Mouse (Mus musculus) G1E (cell line): Measurements from ENCODE around the gene 1810010D01Rik. TPM values are rescaled to one million over a fixed set of nuclear protein-coding genes. Genes with fewer than 3 reads are reported as not detected.

Experiments used
- ATAC-seq: 2 replicates; pipeline ENCODE4 v1.8.0; 2016; ENCODE audit warnings: mild to moderate bottlenecking; ENCODE audit not compliant: insufficient number of reproducible peaks, poor library complexity, low FRiP score, severe bottlenecking; ENCODE audit errors: extremely low read depth
- DNase-seq: peaks from one replicate; pipeline ENCODE4 v3.0.0; 2012; ENCODE audit warnings: low spot score
- H3K27me3 ChIP-seq: 2 replicates; pipeline ENCODE4 v1.6.1; 2012; ENCODE audit warnings: mild to moderate bottlenecking, low read length, inconsistent platforms; ENCODE audit not compliant: insufficient read depth
- H3K36me3 ChIP-seq: replicated peaks from 2 replicates; pipeline ENCODE3; 2012; ENCODE audit warnings: mild to moderate bottlenecking, inconsistent platforms
- H3K4me1 ChIP-seq: 2 replicates; pipeline ENCODE4 v1.6.1; 2012; ENCODE audit warnings: low read depth, low read length, inconsistent platforms, mixed read lengths; ENCODE audit not compliant: insufficient read depth
- H3K4me3 ChIP-seq: 2 replicates; pipeline ENCODE4 v1.5.1; 2012; ENCODE audit warnings: low read depth, mild to moderate bottlenecking, inconsistent platforms, low read length, moderate library complexity, mixed read lengths
- H3K9me3 ChIP-seq: replicated peaks from 2 replicates; pipeline ENCODE4 v1.6.1; 2012; ENCODE audit warnings: inconsistent platforms
- CTCF ChIP-seq: IDR thresholded peaks from 2 replicates; pipeline ENCODE4 v1.5.1; 2012; ENCODE audit warnings: low read depth, low read length, inconsistent platforms, mixed read lengths
- GATA1 ChIP-seq: IDR thresholded peaks from 2 replicates; pipeline ENCODE4 v1.6.1; 2012; ENCODE audit warnings: borderline replicate concordance, low read length, inconsistent platforms, mixed read lengths
- GATA2 ChIP-seq: IDR thresholded peaks from 2 replicates; pipeline ENCODE4 v1.6.1; 2012; ENCODE audit warnings: low read depth, low read length, inconsistent platforms, borderline replicate concordance
- POLR2AphosphoS5 ChIP-seq: IDR thresholded peaks from 2 replicates; pipeline ENCODE4 v1.6.1; 2012; ENCODE audit warnings: low read depth, low read length, inconsistent platforms; ENCODE audit not compliant: insufficient replicate concordance
- TAL1 ChIP-seq: conservative IDR thresholded peaks from 2 replicates; pipeline ENCODE4 v1.6.1; 2012; ENCODE audit warnings: low read depth, low read length, inconsistent platforms, mixed read lengths
- polyA plus RNA-seq: library from polyadenylated mRNA; stranded (reverse); fragments of >175 nt; gene quantifications from 2 replicates; pipeline ENCODE4 v1.2.3, GENCODE M21; 2012
- total RNA-seq, 2 experiments: library from RNA; stranded (forward) in 1 of 2; stranded (reverse) in 1 of 2; fragments of 200-1000 nt in 1 of 2; fragments of >200 nt in 1 of 2; fragmentation: Nextera tagmentation in 1 of 2; gene quantifications; 2 replicates each; pipeline ENCODE4 v1.2.3; 2014 to 2017

Gene 1810010D01Rik
- total and polyA plus RNA-seq, 3 experiments = not detected

- Histone ChIP-seq H3K36me3 (no peaks in the 10 kb centered on the region), H3K4me3 (no peak overlapping the region), H3K27me3 (peaks cover 14% of the 10 kb centered on the region), H3K4me1 (no peaks in the 10 kb centered on the region), H3K9me3 (no peaks in the 10 kb centered on the region)
- ATAC-seq (0 out of 2 replicates have a peak, but pooled peaks have one; percentile 28), DNase-seq (peak; percentile 40)
- no peak for TF ChIP-seq GATA1
- peak; percentile 86 for TF ChIP-seq CTCF
These were observed 35.2 kb upstream of the 1810010D01Rik start for GRCm38 (mm10) chr7:145242851-145243712.

GRCm38 (mm10) chr7:145242028-145242427 lies 34.1 kb upstream of the 1810010D01Rik start:
- H3K36me3 ChIP-seq = no peaks in the 10 kb centered on the region
- DNase-seq = no peak
- H3K27me3 ChIP-seq = peaks cover 14% of the 10 kb centered on the region
- H3K4me1 ChIP-seq = no peaks in the 10 kb centered on the region
- H3K4me3 ChIP-seq = no peak overlapping the region
- ATAC-seq = no peak
- no peak for TF ChIP-seq TAL1
- no peak for TF ChIP-seq GATA1
- H3K9me3 ChIP-seq = no peaks in the 10 kb centered on the region

DNA sequence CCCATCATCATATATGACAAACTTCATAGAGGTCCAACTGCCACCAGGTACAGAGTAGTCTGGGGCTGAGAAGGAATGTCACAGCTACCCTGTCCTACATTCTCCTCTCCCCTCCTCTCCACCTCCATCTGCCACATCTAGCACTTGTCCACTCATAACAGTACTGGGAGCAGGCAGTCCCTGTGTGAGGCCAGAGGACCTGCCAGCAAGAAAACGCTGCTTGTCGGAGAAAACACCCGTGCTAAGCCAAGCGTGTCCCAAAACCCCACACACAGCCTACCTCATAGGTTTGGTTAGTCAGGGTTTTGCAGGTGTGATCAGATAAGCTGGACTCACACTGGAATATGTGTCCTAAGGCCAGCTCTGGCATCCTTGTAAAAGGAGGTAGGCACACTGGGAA lies 33.0 kb upstream of the 1810010D01Rik start:
- H3K36me3 ChIP-seq = no peaks in the 10 kb centered on the region
- DNase-seq = no peak
- H3K9me3 ChIP-seq = no peaks in the 10 kb centered on the region
- peaks cover 14% of the 10 kb centered on the region for H3K27me3 ChIP-seq
- no peaks in the 10 kb centered on the region for H3K4me1 ChIP-seq
- ATAC-seq = no peak
- TF ChIP-seq TAL1 (no peak), POLR2AphosphoS5 (no peak), CTCF (no peak), GATA1 (no peak), GATA2 (no peak)
- no peak overlapping the region for H3K4me3 ChIP-seq

DNA sequence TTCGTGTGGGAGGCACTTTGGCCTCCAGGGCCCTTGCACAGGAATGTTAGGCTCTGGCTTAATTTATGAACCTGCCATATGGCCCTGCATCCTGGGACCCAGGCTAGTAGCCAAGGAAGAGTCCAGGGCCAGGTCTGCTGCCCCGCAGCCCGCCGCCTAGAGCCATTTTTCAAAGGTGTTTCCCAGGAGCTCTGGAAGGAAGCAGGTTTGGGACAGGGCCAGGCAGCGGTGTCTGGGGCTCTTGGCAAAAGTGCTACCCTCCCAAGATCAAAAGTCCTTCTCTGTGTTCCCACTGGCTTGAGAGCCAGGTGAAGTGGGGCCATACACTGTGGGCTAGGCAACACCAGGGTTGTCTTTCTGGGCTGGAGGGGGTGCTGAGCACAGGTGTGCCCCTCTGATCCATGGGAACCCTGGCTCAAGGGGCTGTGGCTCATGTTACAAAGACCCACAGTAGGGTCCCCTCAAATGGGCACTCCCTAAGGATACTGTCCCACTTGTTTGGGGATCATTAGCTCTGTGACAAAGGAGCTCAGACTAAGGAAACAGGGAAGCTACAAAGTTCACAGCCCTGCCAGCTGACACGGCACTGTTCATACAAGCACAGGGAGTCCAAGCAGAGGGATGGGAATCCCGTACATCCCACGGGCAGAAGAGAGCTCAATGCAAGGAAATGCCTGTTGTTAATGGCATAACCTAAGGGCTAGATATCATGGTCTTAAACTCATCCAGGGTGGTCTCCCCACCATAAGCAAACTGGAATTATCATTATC lies 32.0 kb upstream of the 1810010D01Rik start:
- peaks cover 21% of the 10 kb centered on the region for H3K27me3 ChIP-seq
- ATAC-seq (no peak), DNase-seq (no peak)
- no peak for TF ChIP-seq TAL1
- TF ChIP-seq POLR2AphosphoS5 = no peak
- TF ChIP-seq CTCF = no peak
- no peak for TF ChIP-seq GATA2
- TF ChIP-seq GATA1 = no peak
- H3K4me3 ChIP-seq = no peak overlapping the region
- H3K9me3 ChIP-seq = no peaks in the 10 kb centered on the region
- no peaks in the 10 kb centered on the region for H3K36me3 ChIP-seq
- no peaks in the 10 kb centered on the region for H3K4me1 ChIP-seq

DNA sequence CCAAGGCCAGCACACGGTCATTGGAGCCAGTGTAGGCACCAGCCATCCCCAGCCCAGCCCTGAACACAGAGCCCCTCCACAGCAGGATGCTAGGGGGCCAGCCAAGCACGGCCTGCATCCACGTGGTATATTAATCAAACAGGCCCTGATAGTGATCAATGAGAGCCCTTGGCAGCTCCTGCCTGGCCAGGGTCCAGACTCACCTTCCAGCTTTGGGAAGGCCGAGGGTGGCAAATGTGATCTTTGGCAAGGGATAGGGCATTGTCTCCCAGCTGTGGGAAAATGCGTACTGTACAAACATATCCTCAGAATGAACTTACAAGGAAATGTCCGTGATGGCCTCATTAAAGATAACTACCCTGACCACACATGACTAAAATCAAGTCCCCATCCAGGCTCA lies 31.2 kb upstream of the 1810010D01Rik start:
- Histone ChIP-seq H3K27me3 (peaks cover 26% of the 10 kb centered on the region), H3K4me3 (no peak overlapping the region), H3K36me3 (no peaks in the 10 kb centered on the region), H3K9me3 (no peaks in the 10 kb centered on the region), H3K4me1 (no peaks in the 10 kb centered on the region)
- ATAC-seq (no peak), DNase-seq (no peak)
- TF ChIP-seq CTCF = no peak
- TF ChIP-seq POLR2AphosphoS5 = no peak
- no peak for TF ChIP-seq TAL1
- TF ChIP-seq GATA1 = no peak
- no peak for TF ChIP-seq GATA2

GRCm38 (mm10) chr7:145234841-145235790 lies 27.2 kb upstream of the 1810010D01Rik start:
- no peaks in the 10 kb centered on the region for H3K4me1 ChIP-seq
- H3K27me3 ChIP-seq = peaks cover 33% of the 10 kb centered on the region
- DNase-seq (no peak), ATAC-seq (no peak)
- TF ChIP-seq POLR2AphosphoS5 = no peak
- TF ChIP-seq CTCF = no peak
- TF ChIP-seq GATA2 = no peak
- TF ChIP-seq TAL1 = no peak
- no peak overlapping the region for H3K4me3 ChIP-seq
- no peaks in the 10 kb centered on the region for H3K36me3 ChIP-seq
- no peaks in the 10 kb centered on the region for H3K9me3 ChIP-seq
